In the genomic region with DNA sequence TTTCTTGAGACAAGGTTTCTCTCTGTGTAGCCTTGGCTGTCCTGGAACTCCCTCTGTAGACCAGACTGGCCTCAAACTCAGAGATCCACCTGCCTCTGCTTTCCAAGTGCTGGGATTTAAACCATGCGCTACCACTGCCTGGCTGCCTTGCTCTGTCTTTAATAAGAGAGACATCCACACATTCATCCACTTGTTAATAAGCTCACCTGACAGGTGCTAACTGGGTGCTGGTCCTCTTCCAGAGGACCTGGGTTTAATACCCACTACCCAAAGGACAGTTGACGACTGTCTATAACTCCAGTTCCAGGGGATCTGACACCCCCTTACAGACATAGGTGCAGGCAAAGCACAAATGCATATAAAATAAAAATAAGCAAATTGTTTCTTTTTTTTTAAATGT, we compare ENCODE assay signal across 20 mouse cellular contexts. TPM values are rescaled to one million over a fixed set of nuclear protein-coding genes. Genes with fewer than 3 reads are reported as not detected.
DNase-seq lines count a peak whose midpoint lies in the region; ATAC-seq and TF ChIP-seq lines count a peak whose summit lies in the region.
"Had no signal": no experiment of that assay in that cellular context is flagged by ENCODE, and none has a peak within 500 bp of the region (broad histone marks: within the 10 kb centered on the region; RNA-seq: fewer than 3 reads in every experiment).

No protein-coding gene starts in this region.

- H3K27ac ChIP-seq in lung, embryonic 15.5 days: peak overlapping the region; percentile 43; the same call in 1 of the 2 replicates

- no peak for ATAC-seq in lung, embryonic 15.5 days (ENCODE audit: borderline replicate concordance, extremely low read depth, low FRiP score, low TSS enrichment)
- ATAC-seq: activated CD4-positive, CD25-positive, alpha-beta regulatory T cell, adult 4 months; Patski had no signal

- H3K4me2 ChIP-seq in lung, embryonic 15.5 days: no peak overlapping the region

- no peak overlapping the region for H3K4me3 ChIP-seq in lung, embryonic 15.5 days
- no peak overlapping the region for H3K4me3 ChIP-seq in lung, adult 2 months (replicated peaks; ENCODE audit: extremely low read depth, low read depth, low read length)

- H3K36me3 ChIP-seq in lung, embryonic 15.5 days: no peaks in the 10 kb centered on the region
- H3K36me3 ChIP-seq: G1E had no signal

- WGBS in lung, embryonic 15.5 days: 95% methylated on average over 2 of the region's 2 CpGs
- 97% methylated on average over 2 of the region's 2 CpGs for WGBS in lung, adult 2 months

- H3K9ac ChIP-seq in lung, embryonic 15.5 days: no peak overlapping the region

- H3K9me3 ChIP-seq in lung, embryonic 15.5 days: no peaks in the 10 kb centered on the region
- H3K9me3 ChIP-seq: G1E had no signal

- no peak for TF ChIP-seq CTCF in lung, adult 2 months (IDR thresholded peaks at IDR 0.05; ENCODE audit: insufficient read depth, low read length)

- TF ChIP-seq POLR2A in lung, adult 2 months (IDR thresholded peaks at IDR 0.05; ENCODE audit: borderline replicate concordance, extremely low read depth, low read depth, low read length): no peak

- peak; percentile 52 to 56 for DNase-seq in cerebellum, postnatal 10 days
- no peak for DNase-seq in cerebellum, postnatal 4 days (ENCODE audit: low spot score in 2 of 2)
- DNase-seq in cerebellum, postnatal 14 days: peak; percentile 39
- DNase-seq in cerebellum, adult 9-10 months: no peak
- no peak for DNase-seq in lung, adult 2 months
- DNase-seq: adrenal gland, adult 2 months; adrenal gland, adult 8-10 months; adrenal gland, postnatal 10 days; adrenal gland, postnatal 14 days; adrenal gland, postnatal 25 days; adrenal gland, postnatal 36 days; B cell, adult 2 months; cerebellum, adult 11 months; cerebellum, adult 11-12 months; cerebellum, adult 18-20 months had no signal

- peaks cover 16% of the 10 kb centered on the region for H3K4me1 ChIP-seq in lung, embryonic 15.5 days
- H3K4me1 ChIP-seq in lung, adult 2 months (ENCODE audit: control insufficient read depth, insufficient read depth, low read length): peaks cover 7% of the 10 kb centered on the region; the same call in 1 of the 2 replicates

- H3K27me3 ChIP-seq in lung, embryonic 15.5 days: no peaks in the 10 kb centered on the region
- H3K27me3 ChIP-seq: CH12.LX, Patski had no signal

RNA-seq across cellular contexts. Expression of a gene that starts 13.5 kb away (rescaled TPM):
- polyA plus RNA-seq in lung, embryonic 15.5 days (2015; fragmentation: Nextera tagmentation; extraction: Ambion mirVana): 51.9 and 52.3 TPM in 2 replicates
- polyA plus RNA-seq in lung, adult 2 months (2012; rRNA removed): 76.0 and 99.4 TPM in 2 replicates
- polyA plus RNA-seq: G1E had no signal

Comparison
In these comparisons a context has a peak if more than half of its experiments do, and no peak if none do; other contexts are left out.
1. DNase-seq: peak in cerebellum, postnatal 10 days (2 of 2) and cerebellum, postnatal 14 days (2 of 2); none in cerebellum, postnatal 4 days (0 of 2), cerebellum, adult 9-10 months (single experiment) and lung, adult 2 months (single experiment).